In genomic region chr11:100737105-100737733, GRCm38 (mm10) we compare ENCODE assay signal across 1 mouse cellular context.
A peak's percentile ranks its signal among the peaks of the same experiment; 100 is the strongest.
TF ChIP-seq lines count a peak whose summit lies in the region.

No protein-coding gene starts in this region.

TF ChIP-seq in MEL, 35 proteins besides CTCF, POLR2A, EP300 and RAD21 (continued from another document):
- no peak for TF ChIP-seq ZKSCAN1 (IDR thresholded peaks at IDR 0.05; ENCODE audit: low read depth, low read length)
- peak; percentile 98 for TF ChIP-seq MXI1 (IDR thresholded peaks at IDR 0.05; ENCODE audit: low read depth, low read length)
- peak; percentile 94 for TF ChIP-seq MYC (IDR thresholded peaks at IDR 0.05; ENCODE audit: low read depth, low read length)
- TF ChIP-seq CHD1 (IDR thresholded peaks at IDR 0.05; ENCODE audit: low read depth, low read length) = peak; percentile 82; the same call in 1 of the 2 replicates
- peak; percentile 45 for TF ChIP-seq CHD2 (IDR thresholded peaks at IDR 0.05; ENCODE audit: low read length)
- TF ChIP-seq POLR2AphosphoS5 (IDR thresholded peaks at IDR 0.05; ENCODE audit: borderline replicate concordance, low read depth, low read length) = no peak
- no peak for TF ChIP-seq USF2 (IDR thresholded peaks at IDR 0.05; ENCODE audit: borderline replicate concordance in 1 of 2, insufficient read depth in 1 of 2, low read depth in 1 of 2, low read length in 2 of 2)
- TF ChIP-seq GABPA (IDR thresholded peaks at IDR 0.05; ENCODE audit: low read depth, low read length) = no peak; the same call in 1 of the 2 replicates
- no peak for TF ChIP-seq JUND (IDR thresholded peaks at IDR 0.05; ENCODE audit: low read depth, low read length)
- peak; percentile 97 for TF ChIP-seq ZMIZ1 (IDR thresholded peaks at IDR 0.05; ENCODE audit: low read depth, low read length)
- TF ChIP-seq GATA1 (IDR thresholded peaks at IDR 0.05; ENCODE audit: low read depth, low read length) = peak; percentile 92
- TF ChIP-seq POLR2AphosphoS2 (IDR thresholded peaks at IDR 0.05; ENCODE audit: low read length) = peak; percentile 77
- TF ChIP-seq TCF12 (IDR thresholded peaks at IDR 0.05; ENCODE audit: low read depth, low read length) = peak; percentile 65
- no peak for TF ChIP-seq MEF2A (IDR thresholded peaks at IDR 0.05; ENCODE audit: extremely low read depth, insufficient replicate concordance, low read depth, low read length, poor library complexity, severe bottlenecking)
- TF ChIP-seq TAL1 (IDR thresholded peaks at IDR 0.05; ENCODE audit: low read length) = peak; percentile 48; the same call in 1 of the 2 replicates
- TF ChIP-seq MAX (IDR thresholded peaks at IDR 0.05; ENCODE audit: low read length) = peak; percentile 89
- peak; percentile 99 for TF ChIP-seq SIN3A (IDR thresholded peaks at IDR 0.05; ENCODE audit: low read length)
- TF ChIP-seq NRF1 (IDR thresholded peaks at IDR 0.05; ENCODE audit: insufficient read depth, low read depth, low read length, poor library complexity, severe bottlenecking) = peak; percentile 24; the same call in 1 of the 2 replicates
- no peak for TF ChIP-seq KAT2A (conservative IDR thresholded peaks at IDR 0.05; ENCODE audit: low read depth, low read length)
- peak; percentile 94 for TF ChIP-seq TBP (IDR thresholded peaks at IDR 0.05; ENCODE audit: low read depth, low read length)
- TF ChIP-seq MAZ (IDR thresholded peaks at IDR 0.05; ENCODE audit: low read depth, low read length) = peak; percentile 98
- TF ChIP-seq NELFE (IDR thresholded peaks at IDR 0.05; ENCODE audit: low read depth, low read length) = peak; percentile 76
- peak; percentile 49; the same call in 1 of the 2 replicates for TF ChIP-seq USF1 (IDR thresholded peaks at IDR 0.05; ENCODE audit: low read depth, low read length)
- TF ChIP-seq BHLHE40 (IDR thresholded peaks at IDR 0.05; ENCODE audit: borderline replicate concordance, low read depth, low read length) = peak; percentile 81; the same call in 1 of the 2 replicates
- TF ChIP-seq SMC3 (IDR thresholded peaks at IDR 0.05; ENCODE audit: low read depth, low read length) = no peak
TF ChIP-seq in MEL: peak in this region for 22.
